Mouse (Mus musculus) cerebellum, adult 2 months (tissue): ENCODE measurements at regions not wholly inside any gene's neighbourhood (a gene's known extent, or its start where the extent isn't known, plus 50 kb on each side); places are given as distances from the start of the nearest gene placed in this dataset.

Experiments used
- CTCF ChIP-seq: fragments of 200-500 bp; IDR thresholded peaks from 2 replicates; pipeline ENCODE4 v1.5.1; 2011; ENCODE audit warnings: low read depth, mild to moderate bottlenecking, control low read depth, low read length, moderate library complexity, borderline replicate concordance; ENCODE audit not compliant: insufficient read depth
- POLR2A ChIP-seq: fragments of 200-500 bp; IDR thresholded peaks from 2 replicates; pipeline ENCODE4 v1.6.1; 2011; ENCODE audit warnings: low read length, control low read depth, borderline replicate concordance; ENCODE audit not compliant: insufficient read depth

DNA sequence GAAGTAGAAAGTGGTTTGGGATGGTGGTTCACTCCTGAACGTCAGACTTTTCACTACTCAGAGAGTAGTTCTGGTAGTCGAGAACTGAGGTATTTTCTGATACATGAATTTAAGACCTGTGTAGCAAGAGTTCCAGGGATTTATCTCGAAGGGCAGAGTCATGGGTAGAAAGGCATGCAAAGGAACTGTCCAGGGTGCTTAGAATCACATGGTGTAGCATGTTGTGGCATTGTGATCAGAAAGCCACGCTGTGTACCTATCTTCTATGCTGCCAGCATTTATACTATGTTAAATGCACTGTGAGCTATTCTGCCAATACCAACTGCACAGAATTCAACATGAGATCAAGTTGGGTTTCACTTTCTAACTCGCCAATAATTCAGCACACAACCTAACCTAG is 227.3 kb downstream of the Ets1 start:
- TF ChIP-seq CTCF (no peak), POLR2A (no peak)
